ENCODE assay signal across 9 mouse cellular contexts in the genomic region with DNA sequence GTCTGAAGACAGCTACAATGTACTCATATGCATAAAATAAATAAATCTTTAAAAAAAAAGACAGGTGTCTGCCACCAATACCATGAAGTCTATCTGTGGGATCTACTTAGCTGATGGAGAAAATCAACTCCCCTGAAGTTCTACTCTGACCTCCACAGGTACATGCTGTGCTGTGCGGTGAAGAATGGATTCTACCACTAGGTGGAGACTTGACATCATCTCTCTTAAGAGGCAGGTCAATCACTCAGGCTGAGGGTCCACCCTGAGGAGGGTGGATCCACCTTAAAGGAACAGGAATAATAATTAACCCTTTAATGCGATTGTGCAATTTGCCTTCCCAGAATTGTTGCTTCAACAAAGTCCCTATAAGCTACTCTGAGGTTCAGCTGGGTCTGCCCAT. TPM values are rescaled to one million over a fixed set of nuclear protein-coding genes. Genes with fewer than 3 reads are reported as not detected.
DNase-seq lines count a peak whose midpoint lies in the region; ATAC-seq and TF ChIP-seq lines count a peak whose summit lies in the region.
"Had no signal": no experiment of that assay in that cellular context is flagged by ENCODE, and none has a peak within 500 bp of the region (broad histone marks: within the 10 kb centered on the region; RNA-seq: fewer than 3 reads in every experiment).

No protein-coding gene starts in this region.

- DNase-seq in hindbrain, postnatal 0 days (ENCODE audit: low spot score) = peak; percentile 52
- no peak for DNase-seq in hindbrain, embryonic 10.5 days (ENCODE audit: low spot score)
- peak; percentile 60 for DNase-seq in NIH3T3 (ENCODE audit: low read depth)
- peak; percentile 66 for DNase-seq in kidney, adult 2 months
- DNase-seq in c-Kit-positive CD71-positive TER-119-positive erythroid progenitor cells, embryonic 14.5 days (ENCODE audit: low spot score) = no peak
- DNase-seq in cerebellum, adult 9-10 months = no peak
- DNase-seq in left cerebral cortex, adult 9 months (ENCODE audit: low spot score in 2 of 2) = no peak

- no peak for TF ChIP-seq POLR2A in kidney, adult 2 months (IDR thresholded peaks at IDR 0.05; ENCODE audit: low read depth, low read length)

- H3K9me3 ChIP-seq in hindbrain, postnatal 0 days (ENCODE audit: low read length) = no peaks in the 10 kb centered on the region
- 0 out of 2 replicates have a peak, but pooled peaks cover 4% of the 10 kb centered on the region for H3K9me3 ChIP-seq in hindbrain, embryonic 10.5 days
- H3K9me3 ChIP-seq: embryonic facial prominence, embryonic 15.5 days had no signal

- no peaks in the 10 kb centered on the region for H3K36me3 ChIP-seq in hindbrain, postnatal 0 days (ENCODE audit: insufficient read depth, low read length)
- H3K36me3 ChIP-seq in hindbrain, embryonic 10.5 days = no peaks in the 10 kb centered on the region
- H3K36me3 ChIP-seq in kidney, adult 2 months (ENCODE audit: control insufficient read depth, insufficient read depth, low read length) = no peaks in the 10 kb centered on the region
- H3K36me3 ChIP-seq: embryonic facial prominence, embryonic 15.5 days had no signal

- peak; percentile 52 for TF ChIP-seq CTCF in hindbrain, postnatal 0 days (IDR thresholded peaks at IDR 0.05; ENCODE audit: low read depth)
- peak; percentile 58 for TF ChIP-seq CTCF in kidney, adult 2 months (conservative IDR thresholded peaks at IDR 0.05; ENCODE audit: insufficient read depth, insufficient read length, low read depth, low read length)

- peak; percentile 76; the same call in 1 of the 2 replicates for ATAC-seq in hindbrain, postnatal 0 days
- ATAC-seq in neutrophil, adult 5-6 weeks (ENCODE audit: extremely low read depth, insufficient number of reproducible peaks, low FRiP score, poor library complexity, severe bottlenecking) = peak; percentile 44; the same call in 1 of the 2 replicates

- H3K9ac ChIP-seq in hindbrain, postnatal 0 days (replicated peaks; ENCODE audit: low read length) = no peak overlapping the region
- H3K9ac ChIP-seq: embryonic facial prominence, embryonic 15.5 days had no signal

- H3K4me1 ChIP-seq in hindbrain, postnatal 0 days (ENCODE audit: insufficient read depth, low read length) = no peaks in the 10 kb centered on the region
- no peaks in the 10 kb centered on the region for H3K4me1 ChIP-seq in hindbrain, embryonic 10.5 days (replicated peaks)
- no peaks in the 10 kb centered on the region for H3K4me1 ChIP-seq in kidney, adult 2 months (ENCODE audit: control insufficient read depth, insufficient read depth, low read length)
- H3K4me1 ChIP-seq: embryonic facial prominence, embryonic 15.5 days had no signal

- no peak overlapping the region for H3K4me2 ChIP-seq in hindbrain, postnatal 0 days (ENCODE audit: low read depth, low read length)
- H3K4me2 ChIP-seq: embryonic facial prominence, embryonic 15.5 days had no signal

- H3K4me3 ChIP-seq in hindbrain, postnatal 0 days (ENCODE audit: low read length) = no peak overlapping the region
- no peak overlapping the region for H3K4me3 ChIP-seq in hindbrain, embryonic 10.5 days
- no peak overlapping the region for H3K4me3 ChIP-seq in kidney, adult 2 months (ENCODE audit: insufficient read depth, low read depth, low read length)
- H3K4me3 ChIP-seq: embryonic facial prominence, embryonic 15.5 days had no signal

- WGBS in hindbrain, postnatal 0 days = 36% methylated on average over 2 of the region's 2 CpGs
- WGBS in hindbrain, embryonic 10.5 days = 18% methylated on average over 2 of the region's 2 CpGs
- WGBS in kidney, adult 2 months = 16% methylated on average over 2 of the region's 2 CpGs

- no peaks in the 10 kb centered on the region for H3K27me3 ChIP-seq in hindbrain, postnatal 0 days (ENCODE audit: insufficient read depth, low read length)
- H3K27me3 ChIP-seq in hindbrain, embryonic 10.5 days (ENCODE audit: insufficient read depth, poor library complexity, severe bottlenecking) = no peaks in the 10 kb centered on the region
- H3K27me3 ChIP-seq in kidney, adult 2 months (replicated peaks; ENCODE audit: control insufficient read depth, insufficient read depth, low read length) = no peaks in the 10 kb centered on the region
- H3K27me3 ChIP-seq: embryonic facial prominence, embryonic 15.5 days had no signal

- no peak overlapping the region for H3K27ac ChIP-seq in hindbrain, postnatal 0 days
- no peak overlapping the region for H3K27ac ChIP-seq in hindbrain, embryonic 10.5 days
- no peak overlapping the region for H3K27ac ChIP-seq in kidney, adult 2 months (ENCODE audit: insufficient read depth, low read depth, low read length)
- H3K27ac ChIP-seq: embryonic facial prominence, embryonic 15.5 days had no signal

RNA-seq across cellular contexts. Expression of gene Oscar, which starts 9.2 kb away (rescaled TPM):
- 0.50 and 1.1 TPM in 2 replicates for total RNA-seq in hindbrain, postnatal 0 days (2014; rRNA removed)
- 0.35 and 0.60 TPM in 2 replicates for polyA plus RNA-seq in hindbrain, postnatal 0 days (2015; fragmentation: Nextera tagmentation; extraction: Ambion mirVana)
- 0.15 and 0.29 TPM in 2 replicates for polyA plus RNA-seq in hindbrain, embryonic 10.5 days (2016; fragmentation: Nextera tagmentation; extraction: Ambion mirVana)
- polyA plus RNA-seq in kidney, adult 2 months (2012; rRNA removed) = 0.19 and 0.26 TPM in 2 replicates
- total RNA-seq in neutrophil, adult 5-6 weeks (2017) = not detected in 2 replicates

RNA-seq across cellular contexts. Expression of gene Ndufa3, which starts 10.4 kb away (rescaled TPM):
- total RNA-seq in hindbrain, postnatal 0 days (2014; rRNA removed) = 235 and 572 TPM in 2 replicates
- 664 and 717 TPM in 2 replicates for polyA plus RNA-seq in hindbrain, postnatal 0 days (2015; fragmentation: Nextera tagmentation; extraction: Ambion mirVana)
- 423 and 441 TPM in 2 replicates for polyA plus RNA-seq in hindbrain, embryonic 10.5 days (2016; fragmentation: Nextera tagmentation; extraction: Ambion mirVana)
- 722 and 885 TPM in 2 replicates for polyA plus RNA-seq in kidney, adult 2 months (2012; rRNA removed)
- 171 TPM in 2 replicates for total RNA-seq in neutrophil, adult 5-6 weeks (2017)

RNA-seq across cellular contexts. Expression of gene Tfpt, which starts 22.9 kb away (rescaled TPM):
- total RNA-seq in hindbrain, postnatal 0 days (2014; rRNA removed) = 14.2 and 17.3 TPM in 2 replicates
- 31.4 and 35.9 TPM in 2 replicates for polyA plus RNA-seq in hindbrain, postnatal 0 days (2015; fragmentation: Nextera tagmentation; extraction: Ambion mirVana)
- 31.7 and 41.3 TPM in 2 replicates for polyA plus RNA-seq in hindbrain, embryonic 10.5 days (2016; fragmentation: Nextera tagmentation; extraction: Ambion mirVana)
- polyA plus RNA-seq in kidney, adult 2 months (2012; rRNA removed) = 7.6 and 9.9 TPM in 2 replicates
- total RNA-seq in neutrophil, adult 5-6 weeks (2017) = 28.5 and 53.9 TPM in 2 replicates

RNA-seq across cellular contexts. Expression of gene Prpf31, which starts 23.0 kb away (rescaled TPM):
- 48.6 and 50.8 TPM in 2 replicates for total RNA-seq in hindbrain, postnatal 0 days (2014; rRNA removed)
- polyA plus RNA-seq in hindbrain, postnatal 0 days (2015; fragmentation: Nextera tagmentation; extraction: Ambion mirVana) = 77.6 and 78.6 TPM in 2 replicates
- polyA plus RNA-seq in hindbrain, embryonic 10.5 days (2016; fragmentation: Nextera tagmentation; extraction: Ambion mirVana) = 148 and 168 TPM in 2 replicates
- polyA plus RNA-seq in kidney, adult 2 months (2012; rRNA removed) = 21.3 and 24.1 TPM in 2 replicates
- total RNA-seq in neutrophil, adult 5-6 weeks (2017) = 34.4 and 49.0 TPM in 2 replicates

RNA-seq across cellular contexts. Expression of gene Cnot3, which starts 38.3 kb away (rescaled TPM):
- 23.7 and 26.0 TPM in 2 replicates for total RNA-seq in hindbrain, postnatal 0 days (2014; rRNA removed)
- 26.4 and 29.8 TPM in 2 replicates for polyA plus RNA-seq in hindbrain, postnatal 0 days (2015; fragmentation: Nextera tagmentation; extraction: Ambion mirVana)
- 79.6 and 80.4 TPM in 2 replicates for polyA plus RNA-seq in hindbrain, embryonic 10.5 days (2016; fragmentation: Nextera tagmentation; extraction: Ambion mirVana)
- polyA plus RNA-seq in kidney, adult 2 months (2012; rRNA removed) = 41.9 and 45.0 TPM in 2 replicates
- total RNA-seq in neutrophil, adult 5-6 weeks (2017) = 55.9 TPM in 2 replicates

Comparison
In these comparisons a context has a peak if more than half of its experiments do, and no peak if none do; other contexts are left out.
1. DNase-seq: peak in hindbrain, postnatal 0 days (single experiment), NIH3T3 (single experiment) and kidney, adult 2 months (single experiment); none in hindbrain, embryonic 10.5 days (single experiment), c-Kit-positive CD71-positive TER-119-positive erythroid progenitor cells, embryonic 14.5 days (single experiment), cerebellum, adult 9-10 months (single experiment) and left cerebral cortex, adult 9 months (0 of 2).